Mouse (Mus musculus) mature B cell (primary cell): Measurements from ENCODE around the gene Gjb6.

Experiments
- in situ Hi-C: fragments of 300-500 bp; cut with MboI; formaldehyde crosslinking; loops from 2 replicates; pipeline ENCODE4 v1.14.3; 2019

Gene Gjb6

GRCm38 (mm10) chr14:57133161-57133661 lies at the start of gene Gjb6:
Gene Gjb6 (minus strand): TSS chr14:57133611.
- in situ Hi-C loops: no loop called here

- in situ Hi-C loops: no loop called here
Measured at GRCm38 (mm10) chr14:57165493-57165892, 32.1 kb upstream of the Gjb6 start.

- in situ Hi-C loops: no loop called here
Measured at GRCm38 (mm10) chr14:57161833-57162232, 28.4 kb upstream of the Gjb6 start.

- in situ Hi-C loops: no loop called here
Measured at GRCm38 (mm10) chr14:57161201-57161600, 27.8 kb upstream of the Gjb6 start.

- in situ Hi-C loops: no loop called here
Measured at GRCm38 (mm10) chr14:57154916-57155315, 21.5 kb upstream of the Gjb6 start.

- in situ Hi-C loops: no loop called here
Measured at GRCm38 (mm10) chr14:57145741-57146140, 12.3 kb upstream of the Gjb6 start.

- in situ Hi-C loops: no loop called here
Measured at GRCm38 (mm10) chr14:57135265-57135664, 1.9 kb upstream of the Gjb6 start.

GRCm38 (mm10) chr14:57127383-57127782 lies 6.0 kb downstream of the Gjb6 start:
- in situ Hi-C loops: no loop called here

GRCm38 (mm10) chr14:57122295-57122694 lies 11.1 kb downstream of the Gjb6 start:
- in situ Hi-C loops: loop anchor here (25.0 kb wide), 1 partner anchor 290 kb away; the partner anchor contains the start of gene Ift88

- in situ Hi-C loops: loop anchor here (25.0 kb wide), 1 partner anchor 296 kb away; the partner anchor contains the start of gene Ift88
Measured at GRCm38 (mm10) chr14:57115823-57116544, 17.4 kb downstream of the Gjb6 start, which contains the start of gene Gm4491. Gene Gm4491 (minus strand): TSS chr14:57115883.

GRCm38 (mm10) chr14:57109194-57109593 lies 24.2 kb downstream of the Gjb6 start:
- in situ Hi-C loops: loop anchor here (25.0 kb wide), 1 partner anchor 303 kb away; the partner anchor contains the start of gene Ift88

- in situ Hi-C loops: loop anchor here (25.0 kb wide), 1 partner anchor 304 kb away; the partner anchor contains the start of gene Ift88
Measured at GRCm38 (mm10) chr14:57107916-57108315, 25.5 kb downstream of the Gjb6 start.

GRCm38 (mm10) chr14:57107091-57107490 lies 26.3 kb downstream of the Gjb6 start:
- in situ Hi-C loops: loop anchor here (25.0 kb wide), 1 partner anchor 305 kb away; the partner anchor contains the start of gene Ift88

- in situ Hi-C loops: loop anchor here (25.0 kb wide), 1 partner anchor 307 kb away; the partner anchor contains the start of gene Ift88
Measured at GRCm38 (mm10) chr14:57105721-57106120, 27.7 kb downstream of the Gjb6 start.

- in situ Hi-C loops: loop anchor here (25.0 kb wide), 1 partner anchor 307 kb away; the partner anchor contains the start of gene Ift88
Measured at GRCm38 (mm10) chr14:57105111-57105510, 28.3 kb downstream of the Gjb6 start.

GRCm38 (mm10) chr14:57104106-57105023 lies 29.0 kb downstream of the Gjb6 start, which contains the start of gene Gjb2:
Gene Gjb2 (minus strand): TSS chr14:57104702.
- in situ Hi-C loops: loop anchor here (25.0 kb wide), 1 partner anchor 308 kb away; the partner anchor contains the start of gene Ift88

GRCm38 (mm10) chr14:57103711-57104105 lies 29.7 kb downstream of the Gjb6 start:
- in situ Hi-C loops: loop anchor here (25.0 kb wide), 1 partner anchor 309 kb away; the partner anchor contains the start of gene Ift88

GRCm38 (mm10) chr14:57103121-57103520 lies 30.3 kb downstream of the Gjb6 start:
- in situ Hi-C loops: loop anchor here (25.0 kb wide), 1 partner anchor 309 kb away; the partner anchor contains the start of gene Ift88

GRCm38 (mm10) chr14:57101623-57102022 lies 31.8 kb downstream of the Gjb6 start:
- in situ Hi-C loops: loop anchor here (25.0 kb wide), 1 partner anchor 311 kb away; the partner anchor contains the start of gene Ift88

- in situ Hi-C loops: no loop called here
Measured at GRCm38 (mm10) chr14:57095855-57096254, 37.6 kb downstream of the Gjb6 start.

- in situ Hi-C loops: no loop called here
Measured at GRCm38 (mm10) chr14:57093029-57093428, 40.4 kb downstream of the Gjb6 start.
